Mouse (Mus musculus) neural tube, embryonic 12.5 days (tissue): ENCODE results near the gene Phf13. TPM values are rescaled to one million over a fixed set of nuclear protein-coding genes. Genes with fewer than 3 reads are reported as not detected.
"Not testable (repeated sequence)": the region's sequence is repeated elsewhere in the genome, so short reads cannot be mapped to it uniquely, and the experiment has no call there.

ENCODE experiments used
- ATAC-seq: fragments of 200-750 bp; cut with Nextera tagmentation; 2 replicates; pipeline ENCODE4 v1.8.0; 2017; ENCODE audit warnings: low read depth, mild to moderate bottlenecking, moderate TSS enrichment, moderate library complexity; ENCODE audit not compliant: low FRiP score
- H3K27ac ChIP-seq: fragments of 300-500 bp; sonication (generic); 2 replicates; pipeline ENCODE4 v1.5.1; 2016
- H3K27me3 ChIP-seq: fragments of 300-500 bp; sonication (generic); replicated peaks from 2 replicates; pipeline ENCODE4 v1.6.1; 2016; ENCODE audit warnings: mild to moderate bottlenecking
- H3K36me3 ChIP-seq: fragments of 300-500 bp; sonication (generic); 2 replicates; pipeline ENCODE4 v1.6.1; 2016; ENCODE audit warnings: mild to moderate bottlenecking
- H3K4me1 ChIP-seq: fragments of 300-500 bp; sonication (generic); 2 replicates; pipeline ENCODE4 v1.6.1; 2016
- H3K4me2 ChIP-seq: fragments of 300-500 bp; sonication (generic); replicated peaks from 2 replicates; pipeline ENCODE4 v1.6.1; 2016; ENCODE audit warnings: mild to moderate bottlenecking
- H3K4me3 ChIP-seq: fragments of 300-500 bp; sonication (generic); 2 replicates; pipeline ENCODE4 v1.5.1; 2016
- H3K9ac ChIP-seq: fragments of 300-500 bp; sonication (generic); 2 replicates; pipeline ENCODE4 v1.6.1; 2016; ENCODE audit warnings: mild to moderate bottlenecking
- H3K9me3 ChIP-seq: fragments of 300-500 bp; sonication (generic); 2 replicates; pipeline ENCODE4 v1.6.1; 2016; ENCODE audit warnings: mild to moderate bottlenecking
- WGBS: fragments of 180-500 bp; shearing (Covaris S2); methylation state at CpG from one replicate; pipeline ENCODE4 v1.1.7; 2016; 5-methylcytosine and 5-hydroxymethylcytosine counted together
- polyA plus RNA-seq: library from polyadenylated mRNA; unstranded; fragments of >200 nt; fragmentation: Nextera tagmentation; extraction: Ambion mirVana; gene quantifications from 2 replicates; pipeline ENCODE4 v1.2.1, GENCODE M21; 2016

Gene Phf13
- polyA plus RNA-seq = 30.5 and 31.3 TPM in 2 replicates

DNA sequence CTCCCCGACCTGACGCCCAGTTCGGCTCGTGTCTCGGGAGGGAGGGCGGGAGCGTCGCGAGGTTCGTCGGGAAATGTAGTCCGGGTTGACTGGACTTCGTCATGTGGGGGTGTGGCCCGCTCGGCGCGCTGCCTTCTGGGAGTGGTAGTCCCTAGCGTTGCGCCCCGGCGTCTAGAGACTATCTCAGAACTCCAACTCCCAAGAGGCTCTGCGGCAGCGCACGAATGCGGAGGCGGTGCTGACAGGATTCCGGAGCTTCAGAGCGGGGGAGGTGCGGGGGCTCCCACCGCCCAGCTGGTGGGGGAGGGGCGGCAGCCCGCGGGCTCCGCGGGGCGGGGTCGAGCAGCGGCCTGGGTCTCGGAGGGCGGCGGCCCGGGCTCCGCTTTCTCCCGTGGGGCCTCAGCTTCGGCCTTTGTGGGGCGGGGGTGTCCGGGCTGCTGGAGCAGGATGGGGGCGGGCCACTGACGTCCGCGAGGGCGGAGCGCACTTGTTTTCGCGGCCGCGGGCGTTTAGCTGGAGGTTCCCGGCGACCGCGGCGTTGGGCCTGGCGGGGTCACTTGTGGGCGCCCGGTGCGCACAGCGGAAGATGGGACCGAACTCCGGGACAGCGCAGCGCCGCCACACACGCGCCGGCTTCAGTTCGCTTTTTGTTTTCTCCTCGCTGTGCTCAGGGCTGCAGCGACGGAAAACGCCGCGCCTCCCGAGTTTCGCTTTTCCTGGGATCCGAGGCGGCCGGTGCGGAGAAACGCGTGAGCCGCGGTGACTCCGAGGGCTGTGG, at the start of gene Phf13:
TSS of gene Phf13 (minus strand) at position 86 of the 778 bp plus-strand sequence.
- peak; percentile 96 for ATAC-seq
- Histone ChIP-seq H3K4me2 (peak within 1 kb of the TSS; percentile 91), H3K4me3 (peak within 1 kb of the TSS; percentile 99), H3K27ac (peak within 1 kb of the TSS; percentile 68), H3K9ac (peak within 1 kb of the TSS; percentile 95), H3K4me1 (peaks cover 21% of the 10 kb centered on the region), H3K36me3 (peaks cover 13% of the 10 kb centered on the region), H3K9me3 (no peaks in the 10 kb centered on the region), H3K27me3 (no peaks in the 10 kb centered on the region)
- WGBS = under 1% methylated on average over 91 of the region's 94 CpGs

DNA sequence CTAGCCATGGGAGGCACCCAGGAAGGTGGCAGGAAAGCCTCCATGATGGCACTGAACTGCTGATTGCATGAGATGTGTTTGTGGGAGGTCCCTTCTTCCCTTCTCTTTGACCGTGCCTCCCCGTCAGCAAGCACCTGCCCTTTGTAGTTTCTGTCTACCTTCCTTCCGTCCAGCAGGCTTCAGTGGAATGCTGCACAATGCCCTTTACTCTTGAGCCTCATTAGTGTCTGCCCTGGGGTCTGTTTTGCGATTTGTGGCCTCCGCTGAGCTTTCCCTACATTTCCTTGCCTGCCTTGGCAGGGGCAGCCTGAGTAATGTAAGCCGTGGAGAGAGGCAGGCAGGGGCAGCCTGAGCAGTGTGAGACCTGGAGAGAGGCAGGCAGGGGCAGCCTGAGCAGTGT, 48.6 kb upstream of the Phf13 start:
- Histone ChIP-seq H3K27me3 (no peaks in the 10 kb centered on the region), H3K4me1 (peaks cover 11% of the 10 kb centered on the region), H3K4me3 (no peak overlapping the region), H3K9me3 (no peaks in the 10 kb centered on the region), H3K4me2 (no peak overlapping the region), H3K27ac (no peak overlapping the region), H3K9ac (no peak overlapping the region), H3K36me3 (peaks cover 81% of the 10 kb centered on the region)
- WGBS = 76% methylated on average over 6 of the region's 6 CpGs
- ATAC-seq = no peak

DNA sequence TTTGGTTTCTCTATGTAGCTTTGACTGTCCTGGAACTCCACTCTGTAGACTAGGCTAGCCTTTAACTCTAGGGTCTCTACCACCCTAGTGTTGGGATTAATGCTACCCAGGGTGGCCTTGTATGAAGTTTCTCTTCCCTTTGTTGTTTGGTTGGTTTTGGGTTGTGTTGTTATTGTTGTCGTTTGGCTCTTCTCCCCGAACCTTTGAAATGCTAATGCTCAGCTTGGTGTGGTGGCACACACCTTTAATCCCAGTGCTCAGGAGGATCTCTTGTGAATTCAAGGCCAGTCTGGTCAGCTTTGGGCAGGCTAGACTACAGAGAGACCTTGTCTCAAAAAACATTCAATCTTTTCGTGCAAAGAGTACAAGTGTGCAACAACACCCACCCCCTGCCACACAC, 47.1 kb upstream of the Phf13 start:
- H3K27ac ChIP-seq = no peak overlapping the region
- ATAC-seq = no peak
- H3K4me1 ChIP-seq = peaks cover 12% of the 10 kb centered on the region
- H3K9me3 ChIP-seq = no peaks in the 10 kb centered on the region
- H3K27me3 ChIP-seq = no peaks in the 10 kb centered on the region
- H3K4me3 ChIP-seq = no peak overlapping the region
- H3K4me2 ChIP-seq = no peak overlapping the region
- 92% methylated on average over 3 of the region's 3 CpGs for WGBS
- H3K9ac ChIP-seq = no peak overlapping the region
- peaks cover 70% of the 10 kb centered on the region for H3K36me3 ChIP-seq

DNA sequence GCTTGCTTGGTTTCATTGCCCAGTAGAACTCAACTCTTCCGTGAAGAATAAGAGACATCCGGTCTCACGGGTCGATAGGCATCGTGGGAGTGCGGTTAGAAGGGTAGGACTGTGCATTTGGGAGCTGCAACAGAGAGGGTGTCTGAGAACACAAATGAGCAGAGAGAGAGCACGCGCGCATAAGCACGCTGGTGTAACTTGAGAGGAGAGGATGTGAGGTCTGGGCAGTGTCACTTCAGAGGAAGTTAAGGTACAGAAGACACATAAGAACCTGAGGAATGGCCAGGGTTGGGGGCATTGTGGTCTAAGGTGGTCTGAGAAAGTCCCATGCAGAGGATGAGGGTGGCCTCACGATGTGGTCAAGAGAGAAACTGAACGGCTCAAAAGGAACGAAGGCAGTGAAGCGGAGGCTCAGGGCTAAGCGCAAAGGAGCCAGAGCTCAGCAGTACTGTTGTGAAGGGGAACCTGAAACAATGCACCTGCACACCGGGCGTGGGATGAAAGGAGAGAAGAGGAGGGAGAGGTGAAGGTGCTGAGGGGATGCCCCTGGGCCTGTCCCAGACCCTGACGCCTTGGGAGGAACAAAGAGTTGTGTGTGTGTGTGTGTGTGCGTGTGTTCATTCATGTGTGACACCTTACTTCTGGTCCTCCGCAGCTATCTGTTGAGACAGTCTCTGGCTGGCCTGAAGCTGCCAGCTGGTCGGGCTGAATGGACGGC, 46.0 kb upstream of the Phf13 start:
- H3K4me1 ChIP-seq = peaks cover 12% of the 10 kb centered on the region
- 97% methylated on average over 22 of the region's 22 CpGs for WGBS
- H3K4me3 ChIP-seq = no peak overlapping the region
- H3K4me2 ChIP-seq = no peak overlapping the region
- no peaks in the 10 kb centered on the region for H3K27me3 ChIP-seq
- H3K9ac ChIP-seq = no peak overlapping the region
- H3K36me3 ChIP-seq = peaks cover 60% of the 10 kb centered on the region
- no peak for ATAC-seq
- H3K9me3 ChIP-seq = no peaks in the 10 kb centered on the region
- no peak overlapping the region for H3K27ac ChIP-seq

DNA sequence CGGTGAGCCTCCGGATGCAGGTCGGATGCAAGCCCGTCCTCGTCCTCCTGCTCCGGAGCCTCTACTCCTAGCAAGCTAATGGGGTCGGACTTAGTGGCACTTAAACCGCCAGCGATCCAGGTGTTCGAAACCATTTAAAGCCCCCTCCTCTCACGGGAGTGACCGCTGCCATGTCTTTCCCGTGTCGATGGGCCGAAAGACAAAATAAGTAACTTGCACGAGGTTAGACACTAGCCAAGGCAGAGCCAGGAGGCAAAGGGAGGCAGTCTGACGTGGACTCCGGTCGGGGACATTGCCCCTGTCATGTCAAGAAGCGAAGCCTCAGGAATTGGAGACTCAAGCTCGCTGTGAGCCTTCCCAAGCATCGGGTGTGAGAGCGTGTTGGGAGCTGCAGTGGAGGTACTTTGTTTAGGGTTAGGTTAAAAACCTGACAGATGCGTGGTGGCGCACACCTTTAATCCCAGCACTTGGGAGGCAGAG, 43.8 kb upstream of the Phf13 start:
- Histone ChIP-seq H3K4me2 (peak overlapping the region; percentile 96), H3K9ac (peak overlapping the region; percentile 92), H3K9me3 (no peaks in the 10 kb centered on the region), H3K36me3 (peaks cover 39% of the 10 kb centered on the region), H3K4me1 (peaks cover 12% of the 10 kb centered on the region), H3K27me3 (no peaks in the 10 kb centered on the region), H3K4me3 (peak overlapping the region; percentile 99), H3K27ac (no peak overlapping the region)
- ATAC-seq = no peak
- 5% methylated on average over 25 of the region's 25 CpGs for WGBS

DNA sequence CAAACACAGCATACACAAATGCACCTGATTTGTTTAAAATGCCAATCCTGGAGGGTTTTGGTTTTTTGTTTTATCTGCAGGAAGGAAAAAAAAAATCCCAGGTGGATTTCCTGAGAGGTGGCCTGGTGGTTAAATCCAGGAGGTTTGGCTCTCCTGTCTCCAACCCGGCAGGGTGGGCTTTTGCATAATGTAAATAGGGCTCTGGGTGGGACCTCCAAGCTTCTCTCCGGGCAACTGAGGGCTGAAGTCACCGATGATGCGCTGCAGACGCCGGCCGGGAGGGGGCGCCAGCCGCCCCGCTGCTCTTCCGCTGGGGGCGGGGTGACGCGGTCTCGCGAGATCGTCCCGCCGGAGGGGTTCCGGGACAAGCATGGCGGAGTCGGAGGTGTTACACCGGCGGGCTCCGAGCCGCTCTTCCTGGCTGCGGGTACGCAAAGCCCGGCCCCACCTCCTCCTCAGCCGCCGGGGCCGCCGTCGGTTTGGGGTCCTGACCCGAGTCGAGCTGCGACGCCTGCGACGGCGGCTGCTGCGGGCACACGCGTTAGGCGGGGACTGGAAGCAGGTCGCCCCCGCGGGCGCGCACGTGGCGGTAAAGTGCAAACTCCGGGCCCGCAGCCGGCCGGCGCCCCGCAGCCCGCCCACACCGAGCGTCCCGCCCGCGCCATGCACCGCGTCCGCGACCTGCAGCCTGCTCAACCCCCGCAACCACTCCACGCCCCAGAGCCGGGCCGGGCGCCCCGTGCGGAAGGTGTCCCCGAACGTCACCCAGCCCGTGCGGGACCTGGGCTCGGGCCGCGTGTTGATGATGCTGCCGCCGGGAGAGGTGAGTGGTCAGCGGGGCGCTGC, 43.1 kb upstream of the Phf13 start, which contains the start of gene Nol9:
TSS of gene Nol9 (plus strand) at position 337 of the 846 bp plus-strand sequence.
- H3K27ac ChIP-seq = no peak within 1 kb of the TSS

DNA sequence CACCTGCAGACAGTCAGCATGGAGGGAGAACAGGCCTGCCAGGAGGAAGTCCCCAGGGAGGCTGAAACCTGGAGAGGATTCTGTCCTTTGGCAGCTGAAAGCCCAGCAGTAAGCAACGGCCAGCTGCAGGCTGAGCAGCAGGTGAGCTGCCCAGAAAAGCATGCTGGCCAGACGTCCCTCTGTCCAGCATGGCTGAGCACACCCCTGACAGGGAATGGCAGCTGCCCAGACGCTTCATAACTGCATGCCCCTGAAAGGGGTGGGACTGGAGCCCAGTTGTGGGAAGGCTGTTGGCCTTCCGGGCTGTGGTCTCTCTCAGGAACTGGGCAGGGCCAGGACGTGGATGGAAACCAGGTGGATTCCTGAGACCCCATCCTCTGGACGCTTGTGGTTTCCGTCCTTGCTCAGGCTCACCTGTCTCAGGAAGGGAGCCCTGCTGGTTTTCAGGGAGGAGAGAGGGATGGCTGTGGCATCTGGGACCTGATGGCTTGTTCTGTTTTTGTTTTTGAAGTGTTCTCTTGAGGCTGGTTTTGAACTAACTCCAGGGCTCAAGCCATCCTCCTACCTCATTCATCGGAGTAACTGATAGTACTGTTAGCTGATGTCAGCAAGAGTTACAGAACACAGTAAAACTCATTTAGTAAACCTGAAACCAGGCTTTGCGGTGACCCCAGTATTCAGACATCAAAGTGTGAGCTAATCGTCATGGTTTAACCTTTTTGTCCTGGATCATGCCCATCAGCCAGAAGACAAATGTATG, 42.3 kb upstream of the Phf13 start, which contains the start of gene Tas1r1:
TSS of gene Tas1r1 (minus strand) at position 344 of the 760 bp plus-strand sequence.
- peak within 1 kb of the TSS; percentile 99 for H3K4me3 ChIP-seq
- no peaks in the 10 kb centered on the region for H3K27me3 ChIP-seq
- no peaks in the 10 kb centered on the region for H3K9me3 ChIP-seq
- WGBS = 55% methylated on average over 10 of the region's 10 CpGs
- H3K36me3 ChIP-seq = peaks cover 25% of the 10 kb centered on the region
- H3K9ac ChIP-seq = peak within 1 kb of the TSS; percentile 92
- no peak for ATAC-seq
- H3K4me2 ChIP-seq = peak within 1 kb of the TSS; percentile 96
- H3K4me1 ChIP-seq = peaks cover 12% of the 10 kb centered on the region
- no peak within 1 kb of the TSS for H3K27ac ChIP-seq

More for the DNA sequence above, 43.1 kb upstream of the Phf13 start, which contains the start of gene Nol9:
- Histone ChIP-seq H3K27me3 (no peaks in the 10 kb centered on the region), H3K4me2 (peak within 1 kb of the TSS; percentile 96), H3K9me3 (no peaks in the 10 kb centered on the region), H3K4me1 (peaks cover 12% of the 10 kb centered on the region), H3K4me3 (peak within 1 kb of the TSS; percentile 99), H3K36me3 (peaks cover 33% of the 10 kb centered on the region), H3K9ac (peak within 1 kb of the TSS; percentile 92)
- ATAC-seq = peak; percentile 87
- WGBS = under 1% methylated on average over 60 of the region's 86 CpGs

DNA sequence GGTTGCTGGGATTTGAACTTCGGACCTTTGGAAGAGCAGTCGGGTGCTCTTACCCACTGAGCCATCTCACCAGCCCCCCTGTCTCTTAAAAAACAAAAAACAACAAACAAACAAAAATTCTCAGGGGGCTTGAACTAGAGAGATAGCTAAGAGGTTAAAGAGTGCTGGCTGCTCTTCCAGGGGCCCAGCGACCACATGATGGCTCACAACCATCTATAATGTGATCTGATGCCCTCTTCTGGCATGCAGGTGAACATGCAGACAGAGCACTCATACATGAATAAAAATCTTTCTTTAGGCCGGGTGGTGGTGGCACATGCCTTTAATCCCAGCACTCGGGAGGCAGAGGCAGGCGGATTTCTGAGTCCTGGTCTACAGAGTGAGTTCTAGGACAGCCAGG, 40.4 kb upstream of the Phf13 start:
- H3K27me3 ChIP-seq, H3K9me3 ChIP-seq, H3K27ac ChIP-seq, ATAC-seq, H3K4me3 ChIP-seq, H3K9ac ChIP-seq, H3K4me2 ChIP-seq, H3K36me3 ChIP-seq: not testable (repeated sequence)
- peaks cover 12% of the 10 kb centered on the region for H3K4me1 ChIP-seq
- WGBS = 89% methylated on average over 6 of the region's 6 CpGs

DNA sequence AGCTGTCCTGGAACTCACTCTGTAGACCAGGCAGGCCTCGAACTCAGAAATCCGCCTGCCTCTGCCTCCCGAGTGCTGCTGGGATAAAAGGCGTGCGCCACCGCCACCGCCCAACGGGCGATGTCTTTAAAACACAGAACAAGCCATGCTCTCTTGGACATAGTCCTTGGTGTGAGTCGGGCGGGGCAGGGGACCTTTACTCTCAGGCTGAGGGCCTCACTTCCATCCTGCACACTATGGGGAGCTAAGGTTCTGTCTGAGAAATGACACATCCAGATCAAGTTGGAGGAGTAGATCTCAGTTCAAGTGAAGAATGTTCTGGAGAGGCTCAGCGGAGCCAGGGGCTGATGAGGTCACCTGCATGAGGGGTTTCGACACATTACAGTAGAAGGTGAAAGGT, 36.9 kb upstream of the Phf13 start:
- Histone ChIP-seq H3K36me3 (no peaks in the 10 kb centered on the region), H3K27me3 (no peaks in the 10 kb centered on the region), H3K27ac (no peak overlapping the region), H3K4me1 (peaks cover 17% of the 10 kb centered on the region), H3K4me3 (no peak overlapping the region), H3K4me2 (no peak overlapping the region), H3K9me3 (no peaks in the 10 kb centered on the region), H3K9ac (no peak overlapping the region)
- WGBS = 92% methylated on average over 13 of the region's 13 CpGs
- ATAC-seq = no peak

DNA sequence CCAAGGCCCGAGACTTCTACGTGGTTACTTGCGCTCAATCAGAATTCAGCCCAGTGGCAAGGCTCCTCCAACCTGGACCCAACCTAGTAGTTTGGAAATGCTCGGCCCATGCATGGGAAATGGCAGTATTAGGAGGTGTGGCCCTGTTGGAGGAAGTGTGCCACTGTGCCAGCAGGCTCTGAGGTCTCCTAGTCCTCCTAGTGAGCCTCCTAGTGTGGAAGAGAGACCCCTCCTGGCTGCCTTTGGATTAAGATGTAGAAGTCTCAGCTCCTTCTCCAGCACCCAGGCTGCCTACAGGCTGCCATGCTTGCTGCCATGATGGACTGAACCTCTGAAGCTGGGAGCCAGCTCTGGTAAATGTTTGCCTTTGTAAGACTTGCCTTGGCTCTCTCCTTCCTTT, 33.9 kb upstream of the Phf13 start:
- H3K4me3 ChIP-seq = no peak overlapping the region
- H3K4me1 ChIP-seq = peaks cover 41% of the 10 kb centered on the region
- no peaks in the 10 kb centered on the region for H3K27me3 ChIP-seq
- no peaks in the 10 kb centered on the region for H3K9me3 ChIP-seq
- H3K9ac ChIP-seq = no peak overlapping the region
- no peaks in the 10 kb centered on the region; the same call in 1 of the 2 replicates for H3K36me3 ChIP-seq
- 78% methylated on average over 4 of the region's 4 CpGs for WGBS
- H3K4me2 ChIP-seq = 0 out of 2 replicates have a peak overlapping the region, but pooled peaks have one; percentile 1
- no peak overlapping the region for H3K27ac ChIP-seq
- ATAC-seq = no peak

DNA sequence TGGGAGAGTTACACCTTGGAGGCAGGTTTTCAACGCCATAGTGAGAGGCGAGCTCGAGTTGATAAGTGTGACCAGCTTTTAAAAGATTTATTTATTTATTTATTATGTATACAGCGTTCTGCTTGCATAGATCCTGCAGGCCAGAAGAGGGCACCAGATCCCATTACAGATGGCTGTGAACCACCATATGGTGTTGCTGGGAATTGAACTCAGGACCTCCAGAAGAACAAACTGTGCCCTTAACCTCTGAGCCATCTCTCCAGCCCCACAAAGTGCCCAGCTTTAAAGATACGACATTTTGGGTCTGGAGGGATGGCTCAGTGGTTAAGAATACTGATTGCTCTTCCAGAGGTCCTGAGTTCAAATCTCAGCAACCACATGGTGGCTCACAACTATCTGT, 33.0 kb upstream of the Phf13 start:
- H3K9me3 ChIP-seq = no peaks in the 10 kb centered on the region
- no peak overlapping the region for H3K27ac ChIP-seq
- H3K9ac ChIP-seq = no peak overlapping the region
- WGBS = 50% methylated on average over 5 of the region's 5 CpGs
- H3K36me3 ChIP-seq = peaks cover 7% of the 10 kb centered on the region; the same call in 1 of the 2 replicates
- no peak for ATAC-seq
- no peak overlapping the region for H3K4me3 ChIP-seq
- H3K27me3 ChIP-seq = no peaks in the 10 kb centered on the region
- H3K4me1 ChIP-seq = peaks cover 46% of the 10 kb centered on the region
- H3K4me2 ChIP-seq = peak overlapping the region; percentile 93
